Mouse (Mus musculus) hindbrain, embryonic 11.5 days (tissue): Measurements from ENCODE around the gene Selenos. TPM values are rescaled to one million over a fixed set of nuclear protein-coding genes. Genes with fewer than 3 reads are reported as not detected.

Experiments used
- ATAC-seq: fragments of 200-750 bp; cut with Nextera tagmentation; 2 replicates; pipeline ENCODE4 v1.8.0; 2017; ENCODE audit warnings: mild to moderate bottlenecking, moderate TSS enrichment, moderate library complexity; ENCODE audit not compliant: low FRiP score
- DNase-seq: peaks from one replicate; pipeline ENCODE4 v3.0.0-alpha.2; 2015; ENCODE audit warnings: low spot score
- H3K27ac ChIP-seq: fragments of 300-500 bp; sonication (generic); 2 replicates; pipeline ENCODE4 v1.5.1; 2014; ENCODE audit warnings: mild to moderate bottlenecking, low read depth, low read length
- H3K27me3 ChIP-seq: fragments of 300-500 bp; sonication (generic); 2 replicates; pipeline ENCODE4 v1.6.1; 2014; ENCODE audit warnings: mild to moderate bottlenecking, low read length, moderate library complexity, mixed read lengths; ENCODE audit not compliant: control insufficient read depth, insufficient read depth
- H3K36me3 ChIP-seq: fragments of 300-500 bp; sonication (generic); 2 replicates; pipeline ENCODE4 v1.6.1; 2014; ENCODE audit warnings: mild to moderate bottlenecking, low read length, moderate library complexity, mixed read lengths; ENCODE audit not compliant: control insufficient read depth, insufficient read depth
- H3K4me1 ChIP-seq: fragments of 300-500 bp; sonication (generic); replicated peaks from 2 replicates; pipeline ENCODE4 v1.6.1; 2014; ENCODE audit warnings: low read length, mixed read lengths; ENCODE audit not compliant: control insufficient read depth, insufficient read depth
- H3K4me2 ChIP-seq: fragments of 300-500 bp; sonication (generic); replicated peaks from 2 replicates; pipeline ENCODE4 v1.6.1; 2014; ENCODE audit warnings: mild to moderate bottlenecking, low read depth, low read length
- H3K4me3 ChIP-seq: fragments of 300-500 bp; sonication (generic); 2 replicates; pipeline ENCODE4 v1.5.1; 2014; ENCODE audit warnings: low read depth, low read length
- H3K9ac ChIP-seq: fragments of 300-500 bp; sonication (generic); 2 replicates; pipeline ENCODE4 v1.6.1; 2014; ENCODE audit warnings: low read depth, low read length
- H3K9me3 ChIP-seq: fragments of 300-500 bp; sonication (generic); 2 replicates; pipeline ENCODE4 v1.6.1; 2016; ENCODE audit warnings: low read length; ENCODE audit not compliant: control insufficient read depth
- WGBS: fragments of 180-500 bp; shearing (Covaris S2); extraction: QIAGEN DNeasy Blood & Tissue Kit; methylation state at CpG from one replicate; pipeline ENCODE4 v1.1.7; 2014; 5-methylcytosine and 5-hydroxymethylcytosine counted together
- polyA plus RNA-seq: library from polyadenylated mRNA; unstranded; fragments of >200 nt; fragmentation: Nextera tagmentation; extraction: Ambion mirVana; gene quantifications from 2 replicates; pipeline ENCODE4 v1.2.1, GENCODE M21; 2014

The Selenos gene
- polyA plus RNA-seq, 1 experiment from 2014 or later, result 88.2 TPM

DNA sequence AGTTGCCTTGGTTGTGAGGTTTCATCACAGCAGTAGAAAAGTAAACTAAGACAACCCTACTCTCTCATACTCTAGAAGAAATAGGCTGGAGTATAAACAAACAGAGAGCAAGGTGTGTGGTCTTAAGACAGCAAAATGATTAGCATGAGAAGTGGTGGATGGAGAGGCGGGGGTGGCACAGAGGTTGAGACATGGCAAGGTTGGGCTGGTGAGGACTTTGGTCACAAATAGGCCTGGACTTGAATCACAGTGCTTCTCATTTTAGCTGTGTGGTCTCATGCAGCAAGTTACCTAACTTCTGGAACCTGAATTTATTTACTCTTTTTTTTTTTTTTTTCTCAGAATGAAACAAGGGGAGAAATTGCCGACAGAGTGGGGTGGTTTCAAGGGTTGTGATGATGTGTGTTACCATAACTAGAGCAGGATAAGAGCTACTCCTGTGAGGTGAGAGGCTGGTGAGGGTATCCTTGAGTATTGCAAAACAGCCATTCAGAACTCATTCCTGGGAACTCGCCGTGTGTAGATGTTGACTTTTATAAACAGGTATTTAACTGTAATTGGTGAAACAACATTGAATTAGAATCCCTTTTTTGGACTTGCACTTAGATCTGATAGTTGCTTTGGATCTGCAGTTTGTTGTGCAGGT lies 52.5 kb downstream of the Selenos start:
- H3K9ac ChIP-seq, result no peak overlapping the region
- no peak overlapping the region for H3K27ac ChIP-seq
- DNase-seq (no peak), ATAC-seq (no peak)
- no peaks in the 10 kb centered on the region for H3K4me1 ChIP-seq
- H3K4me3 ChIP-seq, result no peak overlapping the region
- H3K27me3 ChIP-seq, result no peaks in the 10 kb centered on the region
- H3K9me3 ChIP-seq, result no peaks in the 10 kb centered on the region
- WGBS, result 96% methylated on average over 4 of the region's 4 CpGs
- H3K4me2 ChIP-seq, result no peak overlapping the region
- peaks cover 5% of the 10 kb centered on the region; the same call in 1 of the 2 replicates for H3K36me3 ChIP-seq

DNA sequence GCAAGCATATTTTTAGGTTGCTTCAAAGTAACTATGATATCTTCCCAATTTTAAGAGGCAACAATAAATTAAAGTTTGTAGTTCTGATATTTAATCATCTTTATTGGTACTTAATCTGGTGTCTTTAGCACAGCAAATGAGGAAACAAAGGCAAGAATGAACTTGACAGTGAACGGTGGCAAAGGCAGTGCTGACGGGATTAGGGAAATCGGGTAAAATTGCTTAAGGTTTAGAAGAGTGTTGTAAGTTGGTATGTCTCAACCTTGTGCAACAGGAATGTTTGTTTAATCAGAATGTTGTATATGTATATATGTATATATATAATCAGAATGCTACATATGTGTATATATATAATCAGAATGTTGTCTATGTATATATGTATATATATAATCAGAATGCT lies 54.7 kb downstream of the Selenos start:
- H3K36me3 ChIP-seq, result peaks cover 5% of the 10 kb centered on the region; the same call in 1 of the 2 replicates
- H3K9me3 ChIP-seq, result no peaks in the 10 kb centered on the region
- ATAC-seq (no peak), DNase-seq (no peak)
- WGBS, result 96% methylated on average over 3 of the region's 3 CpGs
- H3K4me3 ChIP-seq, result no peak overlapping the region
- no peaks in the 10 kb centered on the region for H3K27me3 ChIP-seq
- H3K27ac ChIP-seq, result no peak overlapping the region
- no peaks in the 10 kb centered on the region for H3K4me1 ChIP-seq
- H3K4me2 ChIP-seq, result no peak overlapping the region
- no peak overlapping the region for H3K9ac ChIP-seq

DNA sequence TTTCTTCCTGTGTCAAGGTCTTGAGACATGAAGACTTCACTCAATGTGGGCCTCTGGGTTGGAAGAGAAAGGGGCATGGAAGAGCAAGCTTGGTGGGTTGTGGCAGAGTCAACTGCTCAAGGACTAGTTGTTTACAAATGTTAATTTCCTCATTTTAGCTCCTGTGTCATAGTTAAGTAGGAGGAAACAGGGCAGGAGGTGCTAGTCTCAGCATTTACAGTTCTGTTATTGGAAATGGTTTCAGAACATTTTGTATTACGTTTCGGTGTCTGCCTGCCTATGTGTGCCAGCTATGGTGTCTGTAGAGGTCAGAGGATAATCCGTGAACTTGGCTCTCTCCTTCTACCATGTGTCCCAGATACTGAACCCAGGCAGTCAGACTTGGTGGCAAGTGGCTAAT lies 56.2 kb downstream of the Selenos start:
- no peak for DNase-seq
- Histone ChIP-seq H3K27me3 (no peaks in the 10 kb centered on the region), H3K4me2 (no peak overlapping the region), H3K9me3 (no peaks in the 10 kb centered on the region), H3K9ac (no peak overlapping the region), H3K4me1 (no peaks in the 10 kb centered on the region), H3K36me3 (peaks cover 3% of the 10 kb centered on the region; the same call in 1 of the 2 replicates), H3K4me3 (no peak overlapping the region), H3K27ac (no peak overlapping the region)
- ATAC-seq, result no peak
- WGBS, result 89% methylated on average over 3 of the region's 3 CpGs

DNA sequence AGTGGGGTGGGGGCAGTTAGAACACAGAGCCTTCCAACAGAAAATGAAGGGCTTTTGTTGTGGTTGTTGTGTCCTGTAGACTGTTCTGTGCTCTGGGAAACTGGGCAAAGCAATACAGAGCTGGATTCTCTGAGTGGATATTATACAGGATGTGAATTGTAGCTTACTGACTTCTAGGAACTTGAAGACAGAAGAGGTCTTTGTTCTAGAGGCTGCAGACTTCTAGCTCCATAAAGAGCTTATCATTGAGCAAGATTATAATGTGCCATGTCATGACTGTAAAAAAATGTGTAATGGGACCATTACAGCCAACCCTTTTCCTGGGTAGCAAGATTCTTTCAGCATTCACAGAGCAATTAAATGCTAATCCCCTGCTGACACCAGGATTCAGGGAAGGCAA lies 56.7 kb downstream of the Selenos start:
- ATAC-seq (no peak), DNase-seq (no peak)
- Histone ChIP-seq H3K27me3 (no peaks in the 10 kb centered on the region), H3K9ac (no peak overlapping the region), H3K4me2 (no peak overlapping the region), H3K36me3 (peaks cover 3% of the 10 kb centered on the region; the same call in 1 of the 2 replicates), H3K27ac (no peak overlapping the region), H3K9me3 (no peaks in the 10 kb centered on the region), H3K4me1 (no peaks in the 10 kb centered on the region), H3K4me3 (no peak overlapping the region)

DNA sequence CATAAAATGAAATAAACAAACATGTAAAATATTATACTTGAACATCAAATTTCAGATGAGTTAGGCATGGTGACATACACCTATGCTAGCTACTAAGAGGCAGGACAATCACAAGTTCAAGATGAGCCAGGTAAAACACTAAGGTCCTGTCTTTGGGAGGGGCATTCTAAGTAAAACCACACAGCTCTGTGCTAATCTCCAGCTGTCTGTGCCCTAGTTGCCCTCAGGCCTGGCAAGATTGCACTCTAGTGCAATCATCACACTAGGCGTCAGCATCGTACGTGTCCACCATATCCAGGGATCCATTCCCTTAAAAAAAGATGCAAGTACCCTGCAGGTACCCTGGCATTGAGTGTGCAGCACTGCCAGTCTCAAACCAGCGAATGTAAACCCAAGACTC lies 57.9 kb downstream of the Selenos start:
- no peaks in the 10 kb centered on the region for H3K4me1 ChIP-seq
- no peaks in the 10 kb centered on the region for H3K9me3 ChIP-seq
- no peak overlapping the region for H3K4me2 ChIP-seq
- ATAC-seq (no peak), DNase-seq (no peak)
- 98% methylated on average over 4 of the region's 4 CpGs for WGBS
- no peak overlapping the region for H3K4me3 ChIP-seq
- H3K27ac ChIP-seq, result no peak overlapping the region
- no peaks in the 10 kb centered on the region for H3K36me3 ChIP-seq
- H3K27me3 ChIP-seq, result no peaks in the 10 kb centered on the region
- no peak overlapping the region for H3K9ac ChIP-seq

DNA sequence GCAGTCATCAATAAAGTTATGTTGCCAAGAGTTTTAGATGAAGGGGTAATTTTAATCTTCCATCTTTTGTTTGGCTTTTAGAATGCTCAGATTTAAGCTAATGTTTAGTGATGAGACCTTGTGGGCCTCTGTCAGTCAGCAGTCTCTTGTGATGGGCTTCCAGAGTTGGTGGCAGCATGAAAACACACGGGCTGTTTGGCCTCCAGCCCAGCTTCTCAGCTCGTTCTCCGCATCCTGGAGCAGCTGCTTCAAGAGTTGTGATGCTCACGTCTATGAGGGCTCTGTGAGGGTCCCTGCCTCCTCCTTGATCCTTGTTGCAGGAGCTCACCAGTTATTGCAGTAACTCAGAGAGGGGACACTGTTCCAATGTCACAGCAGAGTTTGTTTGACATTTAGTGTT lies 58.9 kb downstream of the Selenos start:
- Histone ChIP-seq H3K4me2 (no peak overlapping the region), H3K36me3 (no peaks in the 10 kb centered on the region), H3K4me1 (no peaks in the 10 kb centered on the region), H3K27ac (no peak overlapping the region), H3K4me3 (no peak overlapping the region), H3K9me3 (no peaks in the 10 kb centered on the region), H3K9ac (no peak overlapping the region), H3K27me3 (no peaks in the 10 kb centered on the region)
- DNase-seq, result no peak
- no peak for ATAC-seq
- 75% methylated on average over 4 of the region's 4 CpGs for WGBS

DNA sequence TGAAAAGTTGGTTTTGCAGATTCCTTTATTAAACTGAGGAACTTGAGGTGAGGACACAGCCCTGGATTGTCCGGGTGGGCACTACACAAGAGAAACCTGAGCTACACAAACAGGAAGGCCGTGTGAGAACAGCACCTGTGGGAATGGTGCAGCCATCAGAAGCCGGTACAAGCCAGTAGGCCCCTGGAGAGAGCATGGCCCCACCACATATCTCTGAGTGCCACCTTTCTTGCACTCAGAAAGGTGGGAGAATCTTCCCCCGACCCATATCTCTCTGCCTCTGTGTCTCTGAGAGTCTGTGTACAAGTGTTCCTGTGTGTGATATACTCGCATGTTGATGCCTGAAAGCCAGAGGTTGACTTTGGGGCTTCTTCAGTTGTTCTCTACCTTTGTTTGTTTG lies 59.4 kb downstream of the Selenos start:
- Histone ChIP-seq H3K36me3 (no peaks in the 10 kb centered on the region), H3K4me1 (no peaks in the 10 kb centered on the region), H3K4me3 (no peak overlapping the region)

More for the DNA sequence above, 59.4 kb downstream of the Selenos start:
- Histone ChIP-seq H3K27ac (no peak overlapping the region), H3K27me3 (no peaks in the 10 kb centered on the region), H3K4me2 (no peak overlapping the region), H3K9ac (no peak overlapping the region), H3K9me3 (no peaks in the 10 kb centered on the region)
- no peak for ATAC-seq
- DNase-seq, result no peak
- 82% methylated on average over 5 of the region's 5 CpGs for whole genome bisulfite sequencing

Other genes with a start within 250 kb of the Selenos start
- 1.1 and 2.4 TPM in 2 replicates for gene Pcsk6, start 217.9 kb upstream of the Selenos start, polyA plus RNA-seq
- not detected in 2 replicates for gene Gm45213, start 36.0 kb upstream of the Selenos start, polyA plus RNA-seq
- 230 and 234 TPM in 2 replicates for gene Snrpa1, start 20.6 kb upstream of the Selenos start, polyA plus RNA-seq
- 20.4 and 30.4 TPM in 2 replicates for gene Chsy1, start 29.9 kb downstream of the Selenos start, polyA plus RNA-seq